Mouse (Mus musculus): ENCODE results near the gene Ms4a3.

Gene Ms4a3

DNA sequence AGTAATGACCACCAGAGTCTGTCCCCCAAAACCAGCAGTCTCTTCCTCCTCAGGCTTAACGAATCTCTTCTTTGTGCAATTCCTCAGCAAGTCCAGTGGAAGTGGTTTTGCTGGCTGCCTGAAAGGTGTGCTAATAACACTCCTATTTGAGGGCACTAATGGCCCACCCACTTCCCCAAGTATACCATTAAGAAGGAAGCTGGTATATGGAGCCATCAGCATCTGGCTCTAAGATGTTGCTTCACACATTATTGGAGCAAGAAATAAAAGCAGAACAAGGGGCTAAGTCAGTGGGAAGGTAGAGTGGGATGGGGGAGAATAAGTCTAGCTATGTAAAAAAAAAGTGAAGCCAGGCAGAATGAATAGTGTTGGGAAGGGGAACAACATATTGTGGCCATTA lies at the start of gene Ms4a3:
Gene Ms4a3 (minus strand): TSS at position 120 of the 400 bp plus-strand sequence.
- no peak for DNase-seq (ENCODE audit: low spot score)

DNA sequence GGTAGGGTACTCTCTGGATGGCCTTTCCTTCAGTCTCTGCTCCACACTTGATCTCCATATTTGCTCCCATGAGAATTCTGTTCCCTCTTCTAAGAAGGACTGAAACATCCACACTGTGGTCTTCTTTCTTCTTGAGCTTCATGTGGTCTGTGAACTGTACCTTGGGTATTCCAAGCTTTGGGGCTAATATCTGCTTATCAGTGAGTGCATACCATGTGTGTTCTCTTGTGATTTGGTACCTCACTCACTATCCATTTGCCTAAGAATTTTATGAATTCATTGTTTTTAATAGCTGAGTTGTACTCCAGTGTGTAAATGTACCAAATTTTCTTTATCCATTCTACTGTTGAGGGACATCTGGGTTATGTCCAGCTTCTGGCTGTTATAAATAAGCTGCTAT lies 20.9 kb upstream of the Ms4a3 start:
- DNase-seq (ENCODE audit: low spot score): no peak

DNA sequence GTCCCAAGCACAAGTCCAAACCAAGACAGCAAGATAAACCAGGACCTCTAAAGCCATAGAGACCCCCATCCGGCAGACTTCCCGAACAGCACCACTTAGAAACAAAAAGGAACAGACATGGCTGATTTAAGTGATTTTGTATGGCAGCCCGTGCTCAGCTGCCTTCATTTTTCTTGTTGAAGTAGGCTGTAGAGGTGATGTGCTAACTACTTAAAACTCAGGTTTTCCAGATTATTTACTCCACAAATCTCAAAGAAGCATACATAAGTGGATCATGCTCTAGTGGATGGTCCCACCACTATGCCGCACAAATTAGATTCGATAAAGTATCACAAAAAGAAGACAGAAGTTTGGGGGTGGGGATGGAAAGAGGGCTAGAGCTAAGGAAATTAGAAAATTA lies 19.8 kb upstream of the Ms4a3 start, which contains the start of gene Oosp2:
Gene Oosp2 (minus strand): TSS at position 101 of the 400 bp plus-strand sequence.
- no peak for DNase-seq (ENCODE audit: low spot score)

DNA sequence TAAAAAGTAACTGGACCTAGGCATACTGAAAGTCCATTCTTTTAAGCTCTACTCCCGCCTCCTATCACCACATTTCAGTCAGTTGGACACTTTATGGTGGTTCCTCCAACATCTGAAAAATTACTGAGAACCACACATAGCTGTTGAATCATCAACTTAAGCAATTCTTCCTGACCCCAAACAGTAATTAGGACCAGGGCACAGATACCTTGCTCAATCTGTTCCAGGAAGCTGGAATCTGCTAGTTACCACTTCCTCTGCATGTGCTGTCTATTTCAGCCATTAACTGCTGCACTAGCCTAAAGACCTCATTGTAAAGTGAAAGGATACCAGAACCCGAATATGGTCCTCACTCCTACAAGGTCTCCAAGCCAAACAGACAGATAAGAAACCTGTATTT lies 18.5 kb upstream of the Ms4a3 start:
- no peak for DNase-seq (ENCODE audit: low spot score)

DNA sequence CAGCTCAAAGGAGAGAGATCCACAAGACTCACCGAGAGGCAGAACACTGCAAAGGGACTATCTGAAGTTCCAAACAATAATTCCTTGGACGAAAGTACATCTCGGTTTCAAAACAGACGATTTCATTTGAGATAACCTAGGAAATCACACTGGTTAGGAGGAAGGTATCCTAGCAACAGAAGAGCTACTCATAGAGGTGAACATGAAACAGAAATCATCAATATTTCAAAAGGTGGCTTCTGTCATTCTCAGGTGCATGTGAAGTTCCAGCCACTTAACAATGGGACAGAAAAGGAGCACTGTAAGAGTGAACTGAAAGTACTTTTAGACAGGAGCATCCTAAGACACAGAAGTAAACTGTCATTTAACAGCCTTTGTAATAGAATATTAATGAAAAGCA lies 8.9 kb upstream of the Ms4a3 start:
- no peak for DNase-seq (ENCODE audit: low spot score)

DNA sequence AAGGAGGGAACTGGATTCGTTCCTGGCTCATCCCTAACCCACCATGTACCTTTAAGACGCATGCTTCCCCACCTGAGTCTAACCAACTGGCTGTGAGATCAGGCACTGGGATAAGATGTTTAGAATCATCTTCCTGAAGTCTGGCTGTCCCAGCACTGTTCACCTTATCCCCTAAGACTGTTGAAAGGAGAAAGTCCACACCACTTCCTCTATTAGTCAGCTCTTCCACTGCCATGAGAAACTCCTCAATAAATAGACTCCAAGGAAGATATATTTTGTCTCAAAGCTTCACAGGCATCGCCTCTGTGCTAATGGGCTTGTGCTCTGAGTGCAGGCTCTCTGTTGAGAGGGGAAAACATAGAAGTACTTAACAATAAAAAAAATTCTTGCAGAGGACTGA lies 5.5 kb upstream of the Ms4a3 start:
- no peak for DNase-seq (ENCODE audit: low spot score)

DNA sequence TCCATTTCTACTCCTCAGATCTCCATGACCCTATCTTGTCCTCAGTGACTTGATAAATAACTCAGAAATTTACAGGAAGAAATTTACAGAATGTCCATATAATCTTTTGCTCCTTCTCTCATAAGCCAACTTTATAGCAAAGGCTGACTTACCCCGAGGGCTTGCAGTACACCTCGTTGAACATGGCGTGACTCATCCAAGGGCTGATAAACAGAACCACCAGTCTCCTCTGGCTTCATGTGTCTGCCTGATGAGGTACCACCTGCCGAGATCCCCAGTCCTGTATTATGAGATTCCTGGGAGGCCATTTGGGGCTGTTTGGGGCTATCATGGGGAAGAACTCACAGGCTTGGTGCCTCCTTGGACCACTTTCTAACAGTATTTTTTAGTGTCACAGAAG lies 1.6 kb downstream of the Ms4a3 start:
- DNase-seq (ENCODE audit: low spot score): no peak

DNA sequence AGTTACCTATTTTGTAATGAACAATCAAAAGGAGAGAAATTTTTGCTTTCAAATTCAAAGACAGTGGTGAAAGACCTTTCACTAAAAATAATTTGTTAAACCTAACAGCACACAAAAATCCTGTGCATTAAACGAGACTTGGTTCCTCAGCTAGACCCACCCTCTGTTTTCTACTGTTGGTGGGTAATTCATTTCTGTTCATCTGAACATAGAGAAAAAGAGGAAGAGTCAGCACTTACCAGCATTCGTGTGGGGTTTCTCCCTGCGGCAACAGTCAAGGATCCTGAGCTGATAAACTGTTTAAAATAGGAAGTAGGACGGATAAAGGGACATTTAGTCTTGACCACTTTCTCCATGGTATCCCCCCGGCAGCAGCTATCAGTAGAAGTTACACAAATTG lies 5.1 kb downstream of the Ms4a3 start:
- no peak for DNase-seq (ENCODE audit: low spot score)

DNA sequence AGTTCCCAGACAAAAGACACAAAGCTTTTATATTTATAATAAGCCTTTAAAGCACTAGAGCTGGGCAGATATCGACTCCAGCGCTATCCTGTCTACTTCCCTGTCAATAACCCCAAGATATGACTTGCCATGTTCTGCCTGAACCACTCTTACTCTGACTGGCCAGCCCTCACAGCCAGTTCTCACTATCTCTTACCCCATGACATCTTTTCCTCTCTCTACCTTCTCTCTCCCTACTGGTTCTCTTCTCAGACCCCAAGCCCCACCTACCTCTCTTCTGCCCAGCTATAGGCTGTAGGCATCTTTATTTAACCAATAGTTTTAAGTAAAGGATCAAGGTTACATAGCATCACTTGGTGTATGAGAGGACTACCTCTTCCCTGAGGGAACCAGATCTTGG lies 6.3 kb downstream of the Ms4a3 start:
- no peak for DNase-seq (ENCODE audit: low spot score)

DNA sequence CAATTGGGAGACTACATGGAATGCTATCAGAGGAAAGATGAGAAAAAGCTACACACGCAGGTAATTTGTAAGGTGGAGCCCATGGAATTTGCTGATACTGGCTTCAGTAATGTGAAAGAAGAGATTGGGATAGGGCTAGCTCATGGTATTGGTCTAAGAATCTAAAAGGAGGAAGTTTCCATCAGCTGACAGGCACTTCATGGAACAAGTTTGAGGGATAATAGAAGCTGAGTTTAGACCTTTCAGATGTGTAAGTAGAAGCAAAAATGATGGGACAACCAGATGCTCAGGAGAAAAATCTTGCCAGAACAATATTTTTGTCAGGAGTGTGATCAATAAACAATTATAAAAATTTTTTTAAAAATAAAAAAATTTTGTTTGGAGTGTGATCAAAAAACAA lies 6.9 kb downstream of the Ms4a3 start:
- no peak for DNase-seq (ENCODE audit: low spot score)

DNA sequence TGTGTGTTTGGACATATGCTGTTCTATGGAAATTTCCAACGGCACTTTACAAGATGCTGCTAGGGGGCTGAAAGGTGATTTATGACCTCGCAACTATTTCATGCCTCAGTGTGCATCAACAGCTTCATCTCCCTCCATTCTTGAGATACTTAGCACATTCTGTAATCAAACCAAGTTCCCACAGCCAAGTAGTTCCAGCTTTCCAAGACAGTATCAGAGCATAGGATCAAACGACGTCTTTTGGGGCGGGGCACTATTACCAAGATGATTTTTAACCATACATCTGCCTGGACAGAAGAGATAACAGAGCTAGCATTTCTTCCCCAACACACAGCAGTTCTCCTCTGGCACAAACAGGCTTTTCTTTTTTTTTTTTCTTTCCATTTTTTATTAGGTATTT lies 15.4 kb downstream of the Ms4a3 start:
- no peak for DNase-seq (ENCODE audit: low spot score)

DNA sequence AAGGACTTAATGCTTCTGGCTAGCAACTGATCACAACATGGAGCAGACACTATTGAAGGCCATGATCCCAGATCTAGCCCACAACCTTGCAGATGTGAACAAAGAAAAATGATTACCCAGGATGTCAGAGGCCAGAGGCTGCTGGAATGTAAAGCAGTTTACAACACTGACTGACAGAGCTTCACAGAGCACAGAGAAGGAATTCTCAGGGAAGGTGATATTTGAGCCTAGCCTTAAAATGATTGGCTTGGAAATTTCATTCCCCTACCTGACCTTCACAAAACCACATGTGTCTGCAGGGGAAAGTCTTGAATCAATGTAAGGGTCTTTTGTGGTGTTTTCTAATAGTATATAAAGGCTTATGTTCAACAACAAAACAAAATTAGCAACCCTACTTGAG lies 15.9 kb downstream of the Ms4a3 start:
- no peak for DNase-seq (ENCODE audit: low spot score)

DNA sequence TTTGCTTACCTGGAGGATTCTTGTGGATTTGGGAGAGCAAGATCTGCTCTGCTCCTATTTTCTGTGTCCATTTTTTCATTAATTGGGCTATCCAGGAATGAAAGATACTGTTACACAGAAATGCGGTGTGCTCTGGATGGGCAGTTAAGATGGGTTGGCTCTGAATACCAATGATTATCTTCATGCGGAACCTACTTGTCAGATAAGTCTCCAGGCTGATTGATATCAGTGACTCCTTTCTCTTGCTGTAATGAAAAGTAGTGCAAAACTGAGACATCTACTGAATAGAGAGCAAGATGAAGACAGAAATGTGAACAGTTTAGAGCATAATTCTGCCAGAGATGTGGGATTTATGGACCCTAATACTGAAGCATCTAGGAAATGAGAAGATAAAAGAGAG lies 17.1 kb downstream of the Ms4a3 start, which contains the start of gene Ms4a2:
Gene Ms4a2 (minus strand): TSS at position 169 of the 400 bp plus-strand sequence.
- DNase-seq (ENCODE audit: low spot score): no peak

DNA sequence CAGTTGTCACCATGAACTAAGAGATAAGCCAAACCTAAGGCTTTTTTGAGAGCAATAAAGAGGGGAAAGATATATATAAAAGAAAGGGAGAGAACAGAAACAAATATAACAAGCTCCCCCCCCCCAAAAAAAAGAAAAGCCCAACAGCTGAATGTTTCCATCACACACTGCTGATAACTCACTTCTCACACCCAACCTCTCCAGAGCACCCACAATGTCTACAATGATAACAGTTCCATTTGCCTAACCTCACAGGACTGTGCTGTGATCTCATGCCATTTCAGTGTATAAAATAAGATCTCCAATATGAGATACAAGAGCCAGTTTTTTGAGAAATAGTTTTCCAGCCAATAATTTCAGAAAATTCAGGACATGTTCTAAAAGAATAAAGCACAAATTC lies 22.7 kb downstream of the Ms4a3 start:
- no peak for DNase-seq (ENCODE audit: low spot score)

DNA sequence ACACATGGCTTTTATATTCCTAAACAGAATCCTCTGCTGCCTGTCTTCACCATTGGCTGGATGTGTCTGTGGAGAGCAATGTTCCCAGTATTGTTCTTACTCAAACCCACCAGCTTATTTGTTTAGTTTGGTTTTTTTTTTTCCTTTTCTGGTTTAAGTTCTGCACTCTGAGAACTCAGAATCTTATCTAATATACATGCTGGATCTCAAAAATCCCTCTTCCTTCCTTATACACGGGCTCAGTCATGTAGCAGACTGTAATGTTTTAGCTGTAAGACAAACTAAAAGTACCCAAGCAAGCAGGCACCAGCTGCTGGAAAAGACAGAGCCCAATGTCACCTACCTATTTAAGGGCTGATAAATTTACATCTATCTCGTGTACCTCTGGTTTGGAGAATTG lies 25.8 kb downstream of the Ms4a3 start:
- no peak for DNase-seq (ENCODE audit: low spot score)

DNA sequence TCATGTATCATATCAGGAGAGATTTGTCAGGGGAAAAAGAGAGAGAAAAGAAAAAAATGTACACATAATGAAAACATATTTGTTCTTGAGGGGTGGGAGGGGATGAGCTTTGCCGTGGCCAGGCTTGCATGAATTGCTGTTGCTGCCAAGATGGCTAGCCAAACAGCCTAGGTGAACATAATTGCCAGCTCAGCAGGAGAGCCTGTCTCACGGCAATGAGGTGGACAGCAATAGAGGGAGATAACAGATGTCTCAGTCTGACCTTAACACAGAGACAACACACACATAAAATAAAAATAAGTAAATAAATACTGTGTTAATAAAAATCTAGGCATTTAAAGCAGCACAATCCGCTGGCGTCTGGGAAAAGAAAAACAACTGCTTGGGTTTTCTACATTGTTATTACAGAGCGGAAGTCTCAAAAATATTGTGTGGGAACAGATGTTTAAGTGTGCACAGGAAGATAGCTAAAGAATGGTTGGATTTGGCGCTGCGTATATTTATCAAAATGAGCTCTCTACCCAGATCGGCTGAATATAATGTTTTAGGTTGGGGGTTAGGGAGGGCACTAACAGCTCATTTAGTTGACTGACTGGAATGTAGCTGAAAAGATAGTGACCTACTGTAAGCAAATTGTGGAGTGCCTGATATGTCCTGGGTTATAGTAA lies 26.7 kb downstream of the Ms4a3 start:
- no peak for DNase-seq (ENCODE audit: low spot score)

DNA sequence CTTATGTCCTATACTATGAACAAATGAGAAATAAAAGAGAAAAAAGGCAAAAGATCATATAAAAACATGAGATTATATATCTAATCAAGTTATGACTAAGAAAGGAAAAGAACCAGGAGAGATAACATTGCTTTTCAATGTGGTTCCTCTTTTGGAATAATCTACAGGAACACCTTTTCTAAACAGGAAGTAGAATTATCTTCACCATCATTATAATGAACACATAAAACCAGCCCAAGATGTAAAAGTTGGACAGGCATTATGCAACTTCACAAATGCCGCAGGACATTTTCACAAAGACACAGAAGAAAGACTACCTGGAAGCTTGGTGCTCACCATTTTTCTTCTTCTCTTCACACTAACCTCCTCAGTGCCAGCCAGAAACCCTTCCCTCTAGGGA lies 27.6 kb downstream of the Ms4a3 start:
- DNase-seq (ENCODE audit: low spot score): no peak

DNA sequence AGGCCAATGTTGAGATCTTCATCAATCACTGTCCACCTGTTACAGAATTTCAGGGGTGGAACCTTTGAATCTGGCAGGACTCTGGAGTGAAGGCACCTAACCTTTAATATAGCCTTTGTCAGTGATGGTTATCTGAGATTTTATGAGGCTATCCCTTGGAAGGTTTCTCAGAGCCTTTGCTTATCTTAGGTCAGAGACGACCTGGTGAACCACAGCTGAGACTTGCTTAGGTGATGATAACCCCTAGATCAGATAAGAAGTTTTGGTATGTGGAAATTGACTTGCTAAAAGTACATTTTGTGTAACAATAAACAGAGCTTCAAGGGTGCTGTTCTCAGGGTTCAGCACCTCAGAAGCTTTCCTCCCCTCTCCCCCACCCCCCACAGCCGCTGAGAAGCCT lies 28.4 kb downstream of the Ms4a3 start:
- DNase-seq (ENCODE audit: low spot score): no peak

DNA sequence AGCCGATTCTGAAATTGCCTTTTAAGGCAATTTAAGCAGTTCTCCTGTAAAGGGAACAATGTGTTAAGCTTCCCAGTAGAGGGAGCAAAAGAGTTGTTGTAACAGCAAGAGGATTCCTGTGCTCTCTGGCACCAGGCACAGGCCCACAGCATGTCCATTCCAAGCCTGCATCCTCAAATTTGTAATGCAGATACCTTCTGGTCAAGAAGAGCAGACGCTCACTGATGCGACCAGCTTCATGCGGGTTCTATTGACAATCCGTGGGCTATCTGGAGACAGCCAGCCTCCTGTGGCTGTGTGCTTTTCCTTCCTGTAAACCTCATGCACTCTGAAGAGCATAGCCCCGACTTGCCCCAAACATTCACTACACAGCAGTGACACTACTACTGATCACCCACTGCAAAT lies 29.1 kb downstream of the Ms4a3 start:
- DNase-seq (ENCODE audit: low spot score): peak; percentile 14

DNA sequence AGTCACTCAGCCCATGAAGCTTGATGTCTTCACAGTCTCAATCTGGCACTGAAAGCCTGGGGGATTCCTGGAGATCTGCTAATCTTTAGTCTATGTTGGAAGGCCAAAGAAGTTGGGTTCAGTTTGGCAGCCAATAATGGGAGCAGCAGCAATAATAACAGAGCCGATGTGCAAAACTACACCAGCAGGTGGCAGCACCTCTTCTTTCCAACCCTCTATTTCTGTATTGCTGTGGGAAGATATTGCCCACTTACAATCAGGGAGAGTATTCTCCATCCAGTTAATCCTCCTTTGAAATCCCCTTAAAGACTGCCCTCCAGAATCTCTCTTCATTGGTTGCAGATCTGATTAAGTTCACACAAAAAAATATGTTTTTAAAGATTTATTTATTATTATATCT lies 32.5 kb downstream of the Ms4a3 start:
- peak; percentile 37 for DNase-seq (ENCODE audit: low spot score)

DNA sequence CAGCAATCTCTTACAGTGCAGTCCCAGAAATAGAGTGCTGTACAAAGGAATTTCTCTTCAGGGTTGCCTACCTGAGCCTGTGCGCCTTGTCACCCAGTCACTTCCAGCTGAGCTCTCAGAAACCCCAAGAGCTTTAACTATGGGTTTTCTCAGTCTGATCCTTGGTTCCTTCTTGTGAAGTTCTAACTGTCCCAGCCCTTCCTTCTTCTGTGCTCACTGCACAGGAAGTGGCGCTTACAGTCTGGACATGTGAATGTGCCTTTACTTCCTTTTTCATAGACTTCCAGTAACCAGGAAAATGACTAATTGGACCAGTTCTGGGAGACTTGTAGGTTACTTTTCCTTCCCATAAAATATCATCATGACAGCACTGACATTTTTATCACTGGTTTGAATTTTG lies 36.0 kb downstream of the Ms4a3 start, which contains the start of gene Ms4a6d:
Gene Ms4a6d (minus strand): TSS at position 247 of the 400 bp plus-strand sequence.
- DNase-seq (ENCODE audit: low spot score): no peak

DNA sequence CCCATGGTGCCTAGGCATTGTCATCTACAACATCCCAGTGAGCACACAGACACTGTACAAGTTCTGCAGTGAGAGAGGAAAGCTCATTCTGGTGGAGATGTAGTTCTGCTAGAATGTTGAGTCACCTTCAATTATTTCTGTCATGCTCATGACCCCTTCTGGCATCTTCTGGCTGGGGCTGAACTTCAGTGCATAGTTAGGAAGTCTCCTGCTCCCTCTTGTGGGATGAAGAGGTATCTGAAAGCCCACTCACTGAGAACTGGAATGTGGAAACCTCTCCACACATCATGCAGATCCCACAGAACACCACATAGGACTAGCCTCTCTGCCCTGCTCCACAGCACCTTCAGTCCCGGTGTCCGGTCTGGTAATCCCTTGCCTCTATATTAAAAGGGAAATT lies 38.6 kb downstream of the Ms4a3 start:
- peak; percentile 25 for DNase-seq (ENCODE audit: low spot score)

DNA sequence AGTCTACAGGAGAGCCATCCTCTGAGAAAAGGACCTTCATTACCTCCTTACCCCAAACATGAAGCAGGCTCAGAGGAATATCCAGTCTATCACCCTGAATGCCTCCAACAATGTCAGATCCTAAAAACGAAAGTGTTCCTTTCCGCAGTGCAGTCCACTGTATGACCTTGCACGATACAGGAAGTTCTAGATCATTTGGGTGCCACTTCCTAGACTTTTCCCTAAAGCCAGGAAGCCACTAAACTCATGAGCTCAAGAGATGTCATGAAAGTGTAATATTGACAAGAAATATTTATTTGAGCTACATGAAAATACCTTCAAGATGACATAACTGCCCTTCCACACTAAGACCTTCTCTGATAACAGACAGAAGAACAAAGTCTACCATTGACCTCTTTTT lies 39.3 kb downstream of the Ms4a3 start:
- no peak for DNase-seq (ENCODE audit: low spot score)

DNA sequence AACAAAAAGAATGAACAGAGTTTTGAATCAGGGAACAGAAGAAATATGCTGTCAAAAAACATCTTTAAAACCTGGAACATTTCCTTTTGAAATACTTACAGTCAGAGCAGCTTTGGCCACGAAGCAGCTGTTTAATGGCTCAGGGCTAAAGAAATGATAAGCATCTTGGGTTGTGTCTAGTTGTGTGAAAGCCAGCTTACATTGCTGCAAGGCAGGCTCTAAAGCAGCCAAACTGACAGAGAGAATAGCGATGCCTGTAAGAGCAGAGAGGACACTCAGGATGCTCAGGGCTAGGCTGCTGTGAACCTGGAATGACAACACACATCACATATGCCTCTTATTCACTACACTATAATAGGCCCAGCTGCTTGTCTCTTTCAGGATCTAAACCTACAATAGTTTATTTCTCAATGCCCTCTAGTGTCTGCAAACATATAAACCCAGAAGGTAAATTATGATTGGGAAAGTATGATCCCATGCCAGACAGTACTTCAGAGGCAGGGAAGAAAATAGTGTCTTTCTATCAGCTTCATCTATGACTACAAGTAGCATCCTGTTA lies 50.7 kb downstream of the Ms4a3 start:
- DNase-seq (ENCODE audit: low spot score): no peak

Data from ovary, postnatal 14 days (tissue).